Mouse (Mus musculus) CH12.LX (cell line): ENCODE measurements around the gene Smyd3.

ENCODE experiments used
- CTCF ChIP-seq, 2 experiments: IDR thresholded peaks in 1 of 2; conservative IDR thresholded peaks in 1 of 2; 2 replicates each; pipeline ENCODE4 v1.5.1; 2011 to 2012; ENCODE audit warnings: low read depth in 2 of 2, low read length in 2 of 2, improper control_type of control experiment in 1 of 2, inconsistent platforms in 1 of 2, mild to moderate bottlenecking in 1 of 2, moderate library complexity in 1 of 2
- JUN ChIP-seq: IDR thresholded peaks from 2 replicates; pipeline ENCODE4 v1.6.1; 2011; ENCODE audit warnings: low read depth, mild to moderate bottlenecking, low read length, improper control_type of control experiment, moderate library complexity; ENCODE audit not compliant: insufficient read depth
- JUND ChIP-seq: conservative IDR thresholded peaks from 2 replicates; pipeline ENCODE4 v1.6.1; 2011; ENCODE audit warnings: low read depth, low read length, improper control_type of control experiment

GRCm38 (mm10) chr1:179443423-179443822 lies 74.4 kb downstream of the Smyd3 start:
- TF ChIP-seq CTCF (conservative IDR thresholded peaks at IDR 0.05 in 1 of 2, IDR thresholded peaks at IDR 0.05 in 1 of 2; ENCODE audit: low read depth in 2 of 2, low read length in 2 of 2), result no peak
- TF ChIP-seq JUN, result no peak
- TF ChIP-seq JUND, result no peak
